Mouse (Mus musculus) olfactory bulb, adult 2 months (tissue): ENCODE data around the gene Prickle1.

Source experiments
- CTCF ChIP-seq: fragments of 200-500 bp; IDR thresholded peaks from 2 replicates; pipeline ENCODE4 v1.5.1; 2012; ENCODE audit warnings: low read depth, mild to moderate bottlenecking, low read length, moderate library complexity; ENCODE audit not compliant: insufficient read depth
- POLR2A ChIP-seq: fragments of 200-500 bp; IDR thresholded peaks from 2 replicates; pipeline ENCODE4 v1.6.1; 2012; ENCODE audit warnings: mild to moderate bottlenecking, low read depth, low read length, moderate library complexity; ENCODE audit not compliant: insufficient read depth

- no peak for TF ChIP-seq CTCF
- TF ChIP-seq POLR2A, result no peak
These were observed 123.6 kb downstream of the Prickle1 start for GRCm38 (mm10) chr15:93472089-93472488.
